Mouse (Mus musculus) CH12F3 (cell line): ENCODE data around the gene Mpc1.
"Not testable (repeated sequence)": the region's sequence is repeated elsewhere in the genome, so short reads cannot be mapped to it uniquely, and the experiment has no call there.

Source experiments
- in situ Hi-C: fragments of 300-500 bp; cut with MboI; formaldehyde crosslinking; loops from 2 replicates; pipeline ENCODE4 v1.14.3; 2020; ENCODE audit warnings: low sequenced_read_pairs

Gene Mpc1

DNA sequence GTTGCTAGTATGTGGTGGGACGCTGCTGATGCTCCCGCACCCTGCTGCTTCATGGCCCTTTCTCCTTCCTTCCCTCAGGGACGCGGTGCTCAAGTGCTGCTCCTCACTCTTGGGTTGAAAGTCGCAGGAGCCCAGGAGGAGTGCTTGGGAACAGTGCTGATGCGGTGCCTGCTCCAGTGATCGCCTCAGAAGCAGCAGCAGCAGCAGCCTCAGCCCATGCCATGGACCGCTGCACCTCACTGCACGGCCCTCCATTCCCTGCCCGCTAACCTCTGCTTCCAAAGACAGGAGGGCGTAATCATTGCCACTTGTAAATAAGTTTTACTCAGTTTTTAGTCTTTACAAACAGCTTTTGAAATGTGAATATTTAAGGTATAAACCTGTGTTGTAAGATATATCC lies 44.2 kb downstream of the Mpc1 start:
- in situ Hi-C loops: not testable (repeated sequence)

DNA sequence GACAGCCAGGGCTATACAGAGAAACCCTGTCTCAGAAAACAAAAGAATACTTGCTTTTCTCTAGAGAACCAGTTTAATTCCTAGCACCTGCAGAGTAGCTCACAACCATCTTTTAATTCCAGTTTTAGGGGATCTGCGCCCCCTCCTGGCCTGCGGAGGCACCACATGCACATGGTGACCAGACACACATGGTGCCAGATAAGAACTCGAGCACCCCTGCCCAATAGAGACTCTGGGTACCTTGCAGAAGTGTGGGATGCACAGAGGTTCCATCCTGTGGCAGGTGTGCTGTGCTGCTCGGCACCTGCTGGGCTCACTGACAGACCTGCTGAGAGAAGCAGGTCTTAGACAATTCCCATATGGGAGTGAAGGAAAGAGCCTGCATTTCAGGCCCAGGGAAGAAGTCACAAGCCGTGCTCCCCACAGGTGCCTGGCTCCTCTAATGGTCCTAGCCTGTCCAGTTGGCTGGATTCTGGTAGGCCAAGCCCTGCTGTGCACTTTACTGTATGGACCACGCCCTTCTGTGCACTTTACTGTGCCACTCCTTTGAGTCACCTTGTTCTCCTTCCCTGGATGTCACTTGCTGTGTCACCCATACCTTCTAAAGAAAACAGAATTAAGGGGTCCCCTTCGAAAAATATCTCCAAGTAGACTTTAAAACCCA lies 45.9 kb downstream of the Mpc1 start:
- in situ Hi-C loops: no loop called here

DNA sequence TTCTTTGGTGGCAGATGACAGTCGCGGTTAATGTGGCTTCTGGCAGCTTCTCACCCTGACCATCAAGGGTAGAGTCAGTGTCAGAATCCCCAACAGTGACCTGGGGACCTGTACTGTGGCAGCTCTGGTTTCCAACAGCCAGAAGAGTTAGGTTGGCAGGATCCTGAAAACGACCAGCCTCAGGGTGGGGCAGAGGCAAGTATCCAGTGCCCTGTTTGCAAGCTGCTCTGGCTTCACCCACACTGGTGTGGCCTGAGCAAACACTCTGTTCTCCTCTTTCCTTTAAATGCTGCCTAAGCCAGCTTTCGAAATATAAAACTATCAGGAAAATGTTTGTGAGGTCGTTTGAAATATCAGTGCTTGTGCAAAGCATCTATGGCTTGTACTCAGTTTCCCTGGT lies 47.9 kb downstream of the Mpc1 start:
- in situ Hi-C loops: no loop called here

DNA sequence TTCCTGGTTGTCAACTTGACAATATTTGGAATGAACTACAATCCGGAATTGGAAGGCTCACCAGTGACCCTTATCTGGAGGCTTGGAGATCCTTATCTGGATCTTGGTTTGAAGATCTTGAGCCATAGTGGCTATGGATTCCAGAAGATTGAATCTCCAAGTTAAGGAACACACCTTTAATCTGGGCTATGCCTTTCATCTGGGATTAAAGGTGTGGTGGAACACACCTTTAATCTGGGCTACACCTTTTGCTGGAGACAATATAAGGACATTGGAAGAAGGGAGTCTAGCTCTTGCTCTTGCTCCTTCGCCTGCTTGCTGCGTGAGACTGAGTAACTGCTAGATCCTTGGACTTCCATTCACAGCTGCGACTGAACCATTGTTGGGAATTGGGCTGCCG lies 54.5 kb downstream of the Mpc1 start, which contains the start of gene Prr18:
Gene Prr18, plus strand, starts transcription at position 301 of the 400 bp plus-strand sequence.
- in situ Hi-C loops: not testable (repeated sequence)

DNA sequence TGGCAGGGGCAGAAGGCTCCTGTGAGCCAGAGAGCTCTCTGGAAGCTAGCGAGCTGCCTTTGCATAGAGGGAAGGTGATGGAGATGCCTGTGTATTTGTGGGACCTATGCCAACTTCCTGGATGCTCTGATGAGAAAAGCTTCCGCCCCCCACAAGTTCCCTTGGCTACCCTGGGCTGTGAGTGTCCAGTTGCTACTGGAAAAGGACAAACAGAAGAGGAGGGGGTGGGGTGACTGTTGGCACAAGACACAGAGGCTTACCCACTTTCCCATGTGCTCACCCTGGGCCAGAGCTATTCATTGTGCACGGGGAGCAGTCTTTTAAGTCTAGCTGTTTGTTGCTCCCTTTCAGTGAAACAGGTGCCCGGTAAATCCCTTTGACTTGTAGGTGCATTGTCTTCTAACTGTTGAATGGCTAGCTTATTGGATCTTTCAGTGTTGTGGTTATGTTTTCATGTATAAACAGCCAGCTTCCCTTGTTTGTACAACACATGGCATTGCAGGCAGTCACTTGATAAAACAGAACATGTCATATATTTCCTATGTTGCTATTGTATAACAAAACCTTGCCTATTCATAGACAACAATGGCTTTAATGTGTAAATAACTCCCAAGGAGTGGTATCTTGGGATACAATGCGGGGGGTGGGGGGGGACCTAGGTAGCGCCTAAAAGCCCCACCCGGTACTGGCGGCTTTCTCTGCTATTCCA lies 57.1 kb downstream of the Mpc1 start:
- in situ Hi-C loops: no loop called here

DNA sequence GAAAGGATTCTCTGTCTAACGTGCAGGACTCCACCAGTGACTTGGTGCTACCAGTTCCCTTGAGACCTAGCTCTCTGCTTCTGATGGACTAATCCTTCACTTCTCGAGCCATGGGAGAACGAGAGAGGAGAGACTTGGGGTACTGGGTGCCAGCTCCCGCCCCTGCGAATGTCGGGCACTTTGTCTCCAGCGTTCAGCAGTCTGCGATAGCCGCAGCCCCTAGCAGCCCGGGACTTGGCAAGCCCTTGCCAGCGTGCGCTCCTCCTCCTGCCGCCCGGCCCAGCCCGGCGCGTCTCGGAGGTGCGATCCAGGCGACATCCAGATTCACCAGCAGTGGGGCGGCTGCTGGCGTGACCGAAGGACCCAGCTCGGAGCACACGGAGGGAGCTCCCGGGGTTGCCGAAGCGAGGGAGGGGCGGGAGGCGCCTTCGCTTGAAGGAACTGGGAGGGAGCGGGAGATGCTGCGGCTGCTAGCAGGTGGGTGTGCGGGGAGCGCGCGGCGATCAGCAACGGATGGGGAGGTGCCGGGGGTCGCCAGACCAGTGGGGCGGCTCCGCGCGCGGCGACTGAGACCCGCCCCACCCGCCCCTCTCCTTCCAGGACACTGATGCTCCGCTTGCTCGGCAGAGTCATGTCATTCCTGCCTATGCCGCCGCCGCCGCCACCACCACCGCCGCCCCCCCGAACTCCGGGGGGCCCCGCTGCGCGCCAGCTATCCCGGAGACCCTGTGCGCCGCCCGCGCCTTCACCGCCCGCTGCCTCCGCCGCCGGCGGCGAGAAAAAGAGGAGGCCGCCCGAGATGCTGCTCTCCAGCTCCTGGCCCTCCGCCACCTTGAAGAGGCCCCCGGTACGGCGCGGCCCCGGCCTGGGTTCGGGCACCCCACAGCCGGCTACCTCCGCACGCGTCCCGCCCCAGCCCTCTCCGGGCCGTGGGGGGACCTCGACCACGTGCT lies 58.0 kb downstream of the Mpc1 start:
- in situ Hi-C loops: no loop called here

DNA sequence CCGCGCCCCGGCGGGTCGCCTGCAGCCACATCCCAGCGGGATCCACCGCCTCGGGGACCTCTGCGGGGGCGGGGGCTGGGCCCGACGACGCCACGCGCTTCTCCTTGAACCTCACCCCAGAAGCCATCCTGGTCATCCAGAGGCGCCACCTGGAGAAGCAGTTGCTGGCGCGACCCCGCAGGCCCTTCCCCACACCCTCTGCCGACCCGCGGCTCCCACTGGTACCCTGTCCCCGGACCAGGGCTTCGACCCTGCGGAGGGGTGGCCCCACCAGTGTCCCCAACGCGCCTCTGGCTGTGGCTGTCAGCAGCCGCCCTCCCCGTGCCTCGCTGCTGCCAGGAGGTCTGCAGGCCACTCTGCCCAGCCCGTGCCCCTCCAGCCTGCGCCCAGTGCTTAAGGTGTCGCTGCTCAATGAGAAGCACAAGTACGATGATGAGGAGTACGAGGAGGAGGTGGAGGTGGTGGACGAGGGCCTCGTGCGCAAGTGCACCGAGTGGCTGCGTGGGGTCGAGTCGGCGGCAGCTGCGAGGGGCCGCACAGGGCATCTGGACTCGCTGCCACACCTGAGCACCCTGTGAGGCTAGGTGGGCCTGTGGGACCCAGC lies 58.8 kb downstream of the Mpc1 start:
- in situ Hi-C loops: no loop called here

DNA sequence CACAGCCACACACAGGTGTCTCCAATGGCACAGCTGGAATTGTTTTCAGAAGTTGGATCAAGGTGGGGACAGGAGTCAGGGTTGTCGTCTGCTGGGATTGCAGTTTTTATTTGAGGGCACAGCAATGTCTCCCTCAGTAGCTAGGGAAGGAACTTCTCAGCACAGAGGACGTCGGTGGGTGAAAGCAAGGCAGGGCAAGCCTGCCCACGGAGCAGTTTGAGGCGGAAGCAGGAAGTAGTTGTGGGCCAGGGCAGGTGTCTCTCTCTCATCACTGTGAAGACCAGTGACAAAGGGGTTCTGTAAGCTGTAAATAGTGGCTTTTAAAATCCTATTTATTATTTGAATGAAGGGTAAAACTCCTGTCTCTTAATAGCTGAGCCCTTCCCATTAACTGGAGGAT lies 60.0 kb downstream of the Mpc1 start:
- in situ Hi-C loops: no loop called here

DNA sequence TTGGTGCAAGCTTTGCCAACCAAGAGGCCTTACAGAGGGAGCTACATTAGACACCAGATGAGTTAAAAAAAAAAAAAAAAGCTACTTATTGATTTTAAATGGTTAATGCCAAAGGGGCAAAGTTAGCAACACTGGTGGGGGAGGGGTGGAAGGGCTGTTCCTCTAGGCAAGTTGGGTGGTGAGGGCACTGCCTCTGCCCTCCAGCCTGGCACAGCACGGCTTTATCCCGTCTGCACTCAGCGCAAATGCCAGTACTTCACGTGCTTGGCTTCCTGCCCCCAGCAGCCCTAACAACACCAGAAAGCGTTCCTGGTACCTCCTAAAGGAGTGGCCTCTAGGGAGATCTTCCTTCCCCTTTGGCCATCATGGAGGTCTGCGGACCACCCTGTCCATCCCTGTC lies 60.7 kb downstream of the Mpc1 start:
- in situ Hi-C loops: no loop called here
